Mouse (Mus musculus): ENCODE measurements around the gene Cdiptos. TPM values are rescaled to one million over a fixed set of nuclear protein-coding genes. Genes with fewer than 3 reads are reported as not detected.

Cdiptos gene
- polyA plus RNA-seq, 1 experiment from 2014 or later: 1.1 TPM

DNA sequence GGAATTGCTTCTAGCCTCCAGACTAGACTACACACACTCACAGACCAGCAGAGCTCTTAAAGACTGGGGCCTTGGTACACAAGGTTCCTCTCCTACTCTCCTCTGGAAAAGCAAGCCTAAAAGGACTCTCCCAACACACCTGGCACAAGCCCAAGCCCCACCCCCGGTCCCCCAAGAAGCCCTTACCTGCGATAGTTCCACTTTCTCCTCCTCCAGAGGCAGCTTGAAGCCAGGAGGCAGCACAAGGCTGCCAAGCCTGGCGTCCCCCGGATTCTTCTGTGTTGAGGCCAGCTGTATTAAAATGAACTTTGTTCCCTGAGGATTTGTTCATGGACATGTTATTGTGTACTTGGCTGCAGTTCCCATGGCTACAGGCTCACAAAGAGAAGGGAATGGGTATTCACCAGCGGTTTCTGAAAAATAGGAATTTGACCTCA, 53.3 kb downstream of the Cdiptos start, which contains the start of gene Tmem219:
TSS of gene Tmem219 (minus strand) at position 294 of the 437 bp plus-strand sequence.
- Histone ChIP-seq H3K4me1 (replicated peaks) (no peaks in the 10 kb centered on the region), H3K9me3 (no peaks in the 10 kb centered on the region), H3K4me2 (no peak within 1 kb of the TSS), H3K36me3 (no peaks in the 10 kb centered on the region), H3K9ac (replicated peaks) (no peak within 1 kb of the TSS; the same call in 1 of the 2 replicates), H3K27me3 (no peaks in the 10 kb centered on the region), H3K27ac (no peak within 1 kb of the TSS), H3K4me3 (replicated peaks) (no peak within 1 kb of the TSS)
- ATAC-seq (ENCODE audit: insufficient number of reproducible peaks, insufficient read depth, low FRiP score, low TSS enrichment, low read depth): no peak
- WGBS: 66% methylated on average over 5 of the region's 5 CpGs

Other genes with a start within 250 kb of the Cdiptos start
- 36.4 and 38.5 TPM in 2 replicates for gene Mapk3, start 216.5 kb downstream of the Cdiptos start, polyA plus RNA-seq (2016; fragmentation: Nextera tagmentation; extraction: Ambion mirVana)
- gene Gdpd3, start 209.8 kb downstream of the Cdiptos start, polyA plus RNA-seq (2016; fragmentation: Nextera tagmentation; extraction: Ambion mirVana): 1.3 and 2.4 TPM in 2 replicates
- gene Ypel3, start 199.1 kb downstream of the Cdiptos start, polyA plus RNA-seq (2016; fragmentation: Nextera tagmentation; extraction: Ambion mirVana): 104 and 126 TPM in 2 replicates
- 0.50 and 0.68 TPM in 2 replicates for gene Tbx6, start 194.6 kb downstream of the Cdiptos start, polyA plus RNA-seq (2016; fragmentation: Nextera tagmentation; extraction: Ambion mirVana)
- 378 and 401 TPM in 2 replicates for gene Ppp4c, start 183.6 kb downstream of the Cdiptos start, polyA plus RNA-seq (2016; fragmentation: Nextera tagmentation; extraction: Ambion mirVana)
- 0.19 and 0.33 TPM in 2 replicates for gene Fam57b, start 178.4 kb downstream of the Cdiptos start, polyA plus RNA-seq (2016; fragmentation: Nextera tagmentation; extraction: Ambion mirVana)
- gene 4930451I11Rik, start 144.5 kb downstream of the Cdiptos start, polyA plus RNA-seq (2016; fragmentation: Nextera tagmentation; extraction: Ambion mirVana): not detected in 2 replicates
- 1.5 and 2.3 TPM in 2 replicates for gene Doc2a, start 128.7 kb downstream of the Cdiptos start, polyA plus RNA-seq (2016; fragmentation: Nextera tagmentation; extraction: Ambion mirVana)
- gene Hirip3, start 114.1 kb downstream of the Cdiptos start, polyA plus RNA-seq (2016; fragmentation: Nextera tagmentation; extraction: Ambion mirVana): 46.1 and 50.7 TPM in 2 replicates
- 93.3 and 101 TPM in 2 replicates for gene Ino80e, start 113.7 kb downstream of the Cdiptos start, polyA plus RNA-seq (2016; fragmentation: Nextera tagmentation; extraction: Ambion mirVana)
- 58.2 and 60.3 TPM in 2 replicates for gene Taok2, start 91.4 kb downstream of the Cdiptos start, polyA plus RNA-seq (2016; fragmentation: Nextera tagmentation; extraction: Ambion mirVana)
- 17.7 and 18.0 TPM in 2 replicates for gene Tmem219, start 53.2 kb downstream of the Cdiptos start, polyA plus RNA-seq (2016; fragmentation: Nextera tagmentation; extraction: Ambion mirVana)
- 18.3 and 19.7 TPM in 2 replicates for gene Kctd13, start 47.2 kb downstream of the Cdiptos start, polyA plus RNA-seq (2016; fragmentation: Nextera tagmentation; extraction: Ambion mirVana)
- 0.17 and 0.30 TPM in 2 replicates for gene Asphd1, start 26.5 kb downstream of the Cdiptos start, polyA plus RNA-seq (2016; fragmentation: Nextera tagmentation; extraction: Ambion mirVana)
- 0.14 and 0.35 TPM in 2 replicates for gene Sez6l2, start 25.5 kb downstream of the Cdiptos start, polyA plus RNA-seq (2016; fragmentation: Nextera tagmentation; extraction: Ambion mirVana)
- 76.5 and 80.7 TPM in 2 replicates for gene Cdipt, start 184 bp downstream of the Cdiptos start, polyA plus RNA-seq (2016; fragmentation: Nextera tagmentation; extraction: Ambion mirVana)
- 4.1 and 4.6 TPM in 2 replicates for gene Mvp, start 38.5 kb upstream of the Cdiptos start, polyA plus RNA-seq (2016; fragmentation: Nextera tagmentation; extraction: Ambion mirVana)
- 0.42 and 0.59 TPM in 2 replicates for gene Pagr1b, start 40.4 kb upstream of the Cdiptos start, polyA plus RNA-seq (2016; fragmentation: Nextera tagmentation; extraction: Ambion mirVana)
- gene Pagr1a, start 41.3 kb upstream of the Cdiptos start, polyA plus RNA-seq (2016; fragmentation: Nextera tagmentation; extraction: Ambion mirVana): 33.0 and 34.4 TPM in 2 replicates
- 73.7 and 81.2 TPM in 2 replicates for gene Gm42742, start 45.0 kb upstream of the Cdiptos start, polyA plus RNA-seq (2016; fragmentation: Nextera tagmentation; extraction: Ambion mirVana)
- gene Prrt2, start 45.1 kb upstream of the Cdiptos start, polyA plus RNA-seq (2016; fragmentation: Nextera tagmentation; extraction: Ambion mirVana): 3.1 and 6.4 TPM in 2 replicates
- 120 and 123 TPM in 2 replicates for gene Maz, start 50.9 kb upstream of the Cdiptos start, polyA plus RNA-seq (2016; fragmentation: Nextera tagmentation; extraction: Ambion mirVana)
- gene Kif22, start 66.4 kb upstream of the Cdiptos start, polyA plus RNA-seq (2016; fragmentation: Nextera tagmentation; extraction: Ambion mirVana): 157 and 161 TPM in 2 replicates
- gene Zg16, start 111.2 kb upstream of the Cdiptos start, polyA plus RNA-seq (2016; fragmentation: Nextera tagmentation; extraction: Ambion mirVana): not detected in 2 replicates
- 1.4 and 1.8 TPM in 2 replicates for gene AI467606, start 115.3 kb upstream of the Cdiptos start, polyA plus RNA-seq (2016; fragmentation: Nextera tagmentation; extraction: Ambion mirVana)
- gene Qprt, start 146.1 kb upstream of the Cdiptos start, polyA plus RNA-seq (2016; fragmentation: Nextera tagmentation; extraction: Ambion mirVana): 1.3 and 1.7 TPM in 2 replicates
- 0.26 TPM in 1 of 2 replicates, not detected in the other for gene Spn, start 161.7 kb upstream of the Cdiptos start, polyA plus RNA-seq (2016; fragmentation: Nextera tagmentation; extraction: Ambion mirVana)
- gene Cd2bp2, start 220.0 kb upstream of the Cdiptos start, polyA plus RNA-seq (2016; fragmentation: Nextera tagmentation; extraction: Ambion mirVana): 86.5 and 91.8 TPM in 2 replicates
- gene Tbc1d10b, start 232.4 kb upstream of the Cdiptos start, polyA plus RNA-seq (2016; fragmentation: Nextera tagmentation; extraction: Ambion mirVana): 40.9 and 45.3 TPM in 2 replicates
- 142 and 145 TPM in 2 replicates for gene Mylpf, start 232.8 kb upstream of the Cdiptos start, polyA plus RNA-seq (2016; fragmentation: Nextera tagmentation; extraction: Ambion mirVana)

Data from limb, embryonic 12.5 days (tissue).